Mouse (Mus musculus): ENCODE data around the gene Kpnb1. TPM values are rescaled to one million over a fixed set of nuclear protein-coding genes. Genes with fewer than 3 reads are reported as not detected.

Kpnb1 gene
- polyA plus RNA-seq, 1 experiment: 129 TPM

GRCm38 (mm10) chr11:97123282-97123890 is 64.3 kb downstream of the Kpnb1 start:
- no peak for DNase-seq (ENCODE audit: low read depth)
- TF ChIP-seq CTCF (IDR thresholded peaks at IDR 0.05; ENCODE audit: borderline replicate concordance, extremely low read depth, insufficient read depth, insufficient read length): peak; percentile 47; the same call in 1 of the 2 replicates
- no peak for TF ChIP-seq POLR2A (IDR thresholded peaks at IDR 0.05; ENCODE audit: borderline replicate concordance, extremely low read depth, insufficient read depth, insufficient read length, poor library complexity, severe bottlenecking)

- TF ChIP-seq POLR2A (IDR thresholded peaks at IDR 0.05; ENCODE audit: borderline replicate concordance, extremely low read depth, insufficient read depth, insufficient read length, poor library complexity, severe bottlenecking): no peak
- TF ChIP-seq CTCF (IDR thresholded peaks at IDR 0.05; ENCODE audit: borderline replicate concordance, extremely low read depth, insufficient read depth, insufficient read length): no peak
- DNase-seq (ENCODE audit: low read depth): no peak
These were observed 67.0 kb downstream of the Kpnb1 start for GRCm38 (mm10) chr11:97120641-97121040.

GRCm38 (mm10) chr11:97120221-97120620 is 67.5 kb downstream of the Kpnb1 start:
- no peak for TF ChIP-seq CTCF (IDR thresholded peaks at IDR 0.05; ENCODE audit: borderline replicate concordance, extremely low read depth, insufficient read depth, insufficient read length)
- no peak for TF ChIP-seq POLR2A (IDR thresholded peaks at IDR 0.05; ENCODE audit: borderline replicate concordance, extremely low read depth, insufficient read depth, insufficient read length, poor library complexity, severe bottlenecking)
- no peak for DNase-seq (ENCODE audit: low read depth)

- TF ChIP-seq CTCF (IDR thresholded peaks at IDR 0.05; ENCODE audit: borderline replicate concordance, extremely low read depth, insufficient read depth, insufficient read length) (no peak), POLR2A (IDR thresholded peaks at IDR 0.05; ENCODE audit: borderline replicate concordance, extremely low read depth, insufficient read depth, insufficient read length, poor library complexity, severe bottlenecking) (no peak)
- no peak for DNase-seq (ENCODE audit: low read depth)
These were observed 71.9 kb downstream of the Kpnb1 start for GRCm38 (mm10) chr11:97115797-97116196.

GRCm38 (mm10) chr11:97114671-97115601 is 72.7 kb downstream of the Kpnb1 start, which contains the start of gene Tbx21:
Gene Tbx21 (minus strand): TSS chr11:97115331.
- no peak for DNase-seq (ENCODE audit: low read depth)
- TF ChIP-seq CTCF (IDR thresholded peaks at IDR 0.05; ENCODE audit: borderline replicate concordance, extremely low read depth, insufficient read depth, insufficient read length) (no peak), POLR2A (IDR thresholded peaks at IDR 0.05; ENCODE audit: borderline replicate concordance, extremely low read depth, insufficient read depth, insufficient read length, poor library complexity, severe bottlenecking) (no peak)

GRCm38 (mm10) chr11:97112519-97113125 is 75.1 kb downstream of the Kpnb1 start:
- DNase-seq (ENCODE audit: low read depth): no peak
- TF ChIP-seq POLR2A (IDR thresholded peaks at IDR 0.05; ENCODE audit: borderline replicate concordance, extremely low read depth, insufficient read depth, insufficient read length, poor library complexity, severe bottlenecking) (no peak), CTCF (IDR thresholded peaks at IDR 0.05; ENCODE audit: borderline replicate concordance, extremely low read depth, insufficient read depth, insufficient read length) (no peak)

Other genes starting within 250 kb of the Kpnb1 start
- 11.8 and 14.4 TPM in 2 replicates for gene Pnpo, start 243.9 kb downstream of the Kpnb1 start, polyA plus RNA-seq (2012; rRNA removed)
- 12.3 and 17.8 TPM in 2 replicates for gene Sp2, start 204.9 kb downstream of the Kpnb1 start, polyA plus RNA-seq (2012; rRNA removed)
- gene Sp6, start 174.5 kb downstream of the Kpnb1 start, polyA plus RNA-seq (2012; rRNA removed): 0.64 and 1.0 TPM in 2 replicates
- gene Scrn2, start 157.9 kb downstream of the Kpnb1 start, polyA plus RNA-seq (2012; rRNA removed): 11.8 and 16.9 TPM in 2 replicates
- gene Lrrc46, start 146.5 kb downstream of the Kpnb1 start, polyA plus RNA-seq (2012; rRNA removed): 2.0 and 2.9 TPM in 2 replicates
- gene Mrpl10, start 146.3 kb downstream of the Kpnb1 start, polyA plus RNA-seq (2012; rRNA removed): 60.4 and 68.8 TPM in 2 replicates
- 14.6 and 14.9 TPM in 2 replicates for gene Osbpl7, start 137.3 kb downstream of the Kpnb1 start, polyA plus RNA-seq (2012; rRNA removed)
- gene Tbx21, start 72.5 kb downstream of the Kpnb1 start, polyA plus RNA-seq (2012; rRNA removed): 0.12 and 0.21 TPM in 2 replicates
- gene Tbkbp1, start 36.4 kb downstream of the Kpnb1 start, polyA plus RNA-seq (2012; rRNA removed): 55.6 and 65.1 TPM in 2 replicates
- gene Npepps, start 92.8 kb upstream of the Kpnb1 start, polyA plus RNA-seq (2012; rRNA removed): 96.2 and 124 TPM in 2 replicates
- gene Mrpl45, start 127.8 kb upstream of the Kpnb1 start, polyA plus RNA-seq (2012; rRNA removed): 25.4 and 26.1 TPM in 2 replicates
- gene Gpr179, start 164.2 kb upstream of the Kpnb1 start, polyA plus RNA-seq (2012; rRNA removed): 0.26 and 0.41 TPM in 2 replicates
- gene Socs7, start 174.7 kb upstream of the Kpnb1 start, polyA plus RNA-seq (2012; rRNA removed): 31.2 and 37.1 TPM in 2 replicates
- gene Arhgap23, start 227.7 kb upstream of the Kpnb1 start, polyA plus RNA-seq (2012; rRNA removed): 25.3 and 35.8 TPM in 2 replicates